Mouse (Mus musculus): ENCODE results near the gene Cpm.
"Not testable (repeated sequence)": the region's sequence is repeated elsewhere in the genome, so short reads cannot be mapped to it uniquely, and the experiment has no call there.

The Cpm gene

DNA sequence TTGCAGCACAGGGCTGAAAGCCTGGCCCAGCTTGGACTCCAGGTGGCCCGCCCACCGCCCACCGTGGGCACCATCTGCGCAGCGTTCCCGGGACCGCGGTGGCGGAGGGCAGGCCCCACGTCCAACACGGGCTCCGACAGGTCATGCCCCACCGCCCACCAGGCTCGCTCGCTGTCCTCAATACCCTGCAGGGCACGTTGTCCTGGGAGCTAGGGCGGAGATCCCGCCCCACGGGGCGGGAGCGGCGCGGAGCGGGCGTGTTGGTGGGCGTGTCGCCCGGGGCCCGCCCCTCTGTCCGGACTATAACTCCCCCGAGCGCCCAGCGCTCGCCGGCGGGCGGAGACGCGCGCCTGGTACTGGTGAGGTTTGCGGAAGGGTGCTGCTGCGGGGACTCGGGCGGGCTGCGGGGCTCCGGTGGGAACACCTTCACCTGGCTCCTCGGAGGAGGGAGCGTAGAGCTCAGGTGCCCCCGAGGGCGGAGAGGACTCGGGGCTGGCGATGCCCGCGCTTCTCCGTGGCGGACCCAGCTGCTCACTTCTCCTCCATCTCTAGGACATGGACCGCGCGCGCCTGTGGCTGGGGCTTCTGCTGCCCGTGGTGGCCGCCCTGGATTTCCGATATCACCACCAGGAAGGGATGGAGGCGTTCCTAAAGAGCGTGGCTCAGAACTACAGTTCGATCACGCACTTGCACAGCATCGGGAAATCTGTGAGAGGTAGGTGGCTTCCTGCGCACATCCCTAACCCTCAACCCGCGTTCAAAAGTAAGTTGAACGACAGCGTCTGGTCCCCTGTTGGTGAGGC, at the start of gene Cpm:
TSS of gene Cpm (plus strand) at position 332 of the 803 bp plus-strand sequence.
- peak in 1 of 2 experiments; percentile 20 for DNase-seq

DNA sequence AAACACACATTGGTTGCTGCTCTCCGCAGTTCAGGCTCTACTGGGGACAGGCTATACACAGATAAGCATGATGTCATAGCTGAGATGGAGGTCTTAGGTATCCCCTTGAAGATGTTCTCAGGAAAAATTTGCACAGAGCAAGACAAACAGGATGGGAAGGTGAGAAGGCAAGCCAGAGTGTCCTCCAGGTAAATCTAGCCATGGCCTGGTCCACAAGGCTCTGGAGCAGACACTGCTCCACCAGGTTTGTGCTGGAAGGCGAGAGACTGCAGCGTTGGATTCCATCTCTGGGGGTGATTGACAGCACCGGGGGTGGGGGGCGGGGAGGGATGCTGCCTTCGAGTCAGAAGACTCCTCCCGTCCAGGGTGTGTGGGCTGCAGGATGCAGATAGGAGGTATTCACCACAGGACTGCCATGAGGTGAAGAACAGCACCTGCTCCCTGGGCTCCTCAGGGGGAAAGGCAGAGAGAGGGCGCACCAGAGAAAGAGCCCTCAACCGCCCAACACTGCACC, 49.5 kb upstream of the Cpm start:
- DNase-seq, result no peak

DNA sequence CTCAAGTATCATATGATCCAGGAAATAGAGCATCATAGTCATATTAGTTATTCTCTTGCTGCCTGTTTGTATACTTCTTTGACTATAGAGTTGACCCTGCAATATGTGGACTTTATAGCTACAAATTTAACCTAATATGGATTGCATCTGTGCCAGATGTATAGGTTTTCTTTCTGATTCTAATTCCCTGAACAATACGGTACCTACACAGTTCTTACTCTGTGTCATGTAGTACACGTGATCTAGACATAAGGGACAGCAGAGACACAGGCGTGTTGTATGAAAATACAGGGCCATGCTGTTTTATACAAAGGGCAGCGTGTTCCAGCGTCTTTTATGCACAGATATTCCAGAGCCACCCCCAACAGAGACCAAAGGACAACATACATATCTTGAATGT, 48.9 kb upstream of the Cpm start:
- DNase-seq, result no peak

DNA sequence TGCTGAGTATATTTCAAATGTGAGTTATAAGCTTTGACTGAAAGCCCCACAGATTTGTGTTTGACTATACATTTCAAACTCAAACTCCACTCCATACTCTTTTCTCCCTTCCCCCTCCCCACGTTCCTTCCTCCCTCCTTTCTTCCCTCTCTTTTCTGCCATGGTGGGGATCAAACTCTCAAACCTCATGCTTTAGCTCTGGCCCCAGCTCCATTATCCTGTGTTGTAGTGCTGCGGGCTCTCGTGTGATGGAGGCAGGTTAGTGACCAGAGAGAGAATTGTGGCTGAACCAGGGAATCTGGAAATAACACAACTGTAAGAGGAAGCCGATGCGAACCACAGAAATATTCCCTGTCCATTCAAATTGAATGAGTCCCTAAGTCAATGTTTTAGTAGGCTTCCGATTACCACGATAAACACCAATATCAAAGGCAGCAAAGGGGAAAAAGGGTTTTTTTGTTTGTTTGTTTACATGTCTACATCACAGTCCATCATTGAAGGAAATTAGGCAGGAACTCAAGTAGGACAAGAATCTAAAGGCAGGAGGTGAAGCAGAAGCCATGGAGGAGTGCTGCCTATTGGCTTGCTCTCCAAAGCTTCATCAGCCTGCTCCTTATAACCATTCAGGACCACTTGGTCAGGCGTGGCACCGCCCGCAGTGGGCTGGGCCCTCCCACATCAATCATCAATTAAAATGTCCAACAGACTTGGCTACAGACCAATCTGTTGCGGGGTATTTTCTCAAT, 48.1 kb upstream of the Cpm start:
- no peak for DNase-seq

DNA sequence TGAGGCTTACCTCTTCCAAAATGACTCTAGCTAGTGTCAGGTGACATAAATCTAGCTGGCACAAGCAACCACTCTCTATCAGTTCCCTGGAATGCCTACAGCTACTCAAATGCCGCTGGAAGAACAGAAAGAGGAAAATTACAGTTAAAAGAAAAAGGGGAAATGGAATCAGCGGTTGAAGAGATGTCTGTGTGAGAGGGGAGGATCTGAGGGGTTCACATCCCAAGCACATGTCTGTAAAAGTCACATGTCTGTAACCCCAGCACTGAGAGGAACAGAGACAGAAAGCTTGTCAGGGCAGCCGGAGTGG, 47.6 kb upstream of the Cpm start:
- no peak for DNase-seq

DNA sequence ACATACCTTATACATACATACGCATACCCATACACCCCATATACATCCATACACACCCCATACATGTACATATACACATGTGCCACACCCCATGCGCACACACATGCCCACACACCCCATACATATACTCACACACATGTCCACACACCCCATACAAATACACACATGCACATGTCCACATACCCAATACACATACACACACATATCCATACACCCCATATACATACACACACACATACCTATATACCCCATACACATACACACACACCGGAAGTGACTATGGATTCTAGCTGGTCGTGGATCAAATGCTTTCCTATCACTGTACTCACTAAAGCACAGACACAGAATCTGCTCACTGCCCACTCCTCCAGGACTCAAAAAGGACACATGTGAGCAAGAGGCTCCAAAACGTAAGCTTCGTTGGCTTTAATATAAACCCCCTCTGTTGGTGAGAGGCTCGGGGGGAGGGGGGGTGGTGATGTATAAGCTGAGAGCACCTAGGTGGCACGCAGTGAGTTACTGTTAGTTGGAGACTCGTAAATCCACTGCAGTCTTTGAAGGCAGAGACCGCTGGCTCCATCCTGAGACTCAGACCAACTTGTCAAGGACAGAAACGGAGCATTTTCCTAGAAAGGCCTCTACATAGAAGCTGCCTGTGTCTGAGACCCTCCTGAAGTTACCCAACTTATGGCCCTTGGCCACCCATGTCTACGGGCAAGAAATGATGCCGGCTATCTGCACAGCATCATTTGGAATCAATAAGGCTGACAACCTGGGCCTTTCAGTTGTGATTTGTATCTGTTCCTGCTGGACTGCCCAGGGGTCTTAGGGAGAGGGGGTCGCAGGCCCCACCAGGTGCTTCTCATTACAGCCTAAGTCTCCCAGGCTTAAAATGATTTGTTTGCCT, 45.9 kb upstream of the Cpm start:
- DNase-seq, result no peak

DNA sequence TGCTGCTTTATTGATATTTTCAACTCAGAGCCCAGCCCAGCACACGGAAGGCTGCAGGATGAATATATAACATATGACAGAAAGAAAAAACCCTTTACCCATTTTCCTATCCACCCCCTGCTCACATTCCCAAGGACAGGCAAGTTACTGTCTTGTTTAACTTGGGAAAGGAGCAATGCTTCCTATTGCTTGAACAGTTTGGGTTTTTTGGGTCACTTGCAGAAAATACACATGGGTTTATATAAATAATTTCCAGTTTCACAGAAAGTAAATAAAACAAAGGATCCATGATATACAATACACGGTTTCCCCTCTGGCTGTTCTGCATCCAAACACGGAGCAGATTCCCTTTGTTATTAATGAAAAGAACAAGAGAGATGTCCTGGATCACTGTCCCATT, 45.2 kb upstream of the Cpm start:
- DNase-seq, result no peak

DNA sequence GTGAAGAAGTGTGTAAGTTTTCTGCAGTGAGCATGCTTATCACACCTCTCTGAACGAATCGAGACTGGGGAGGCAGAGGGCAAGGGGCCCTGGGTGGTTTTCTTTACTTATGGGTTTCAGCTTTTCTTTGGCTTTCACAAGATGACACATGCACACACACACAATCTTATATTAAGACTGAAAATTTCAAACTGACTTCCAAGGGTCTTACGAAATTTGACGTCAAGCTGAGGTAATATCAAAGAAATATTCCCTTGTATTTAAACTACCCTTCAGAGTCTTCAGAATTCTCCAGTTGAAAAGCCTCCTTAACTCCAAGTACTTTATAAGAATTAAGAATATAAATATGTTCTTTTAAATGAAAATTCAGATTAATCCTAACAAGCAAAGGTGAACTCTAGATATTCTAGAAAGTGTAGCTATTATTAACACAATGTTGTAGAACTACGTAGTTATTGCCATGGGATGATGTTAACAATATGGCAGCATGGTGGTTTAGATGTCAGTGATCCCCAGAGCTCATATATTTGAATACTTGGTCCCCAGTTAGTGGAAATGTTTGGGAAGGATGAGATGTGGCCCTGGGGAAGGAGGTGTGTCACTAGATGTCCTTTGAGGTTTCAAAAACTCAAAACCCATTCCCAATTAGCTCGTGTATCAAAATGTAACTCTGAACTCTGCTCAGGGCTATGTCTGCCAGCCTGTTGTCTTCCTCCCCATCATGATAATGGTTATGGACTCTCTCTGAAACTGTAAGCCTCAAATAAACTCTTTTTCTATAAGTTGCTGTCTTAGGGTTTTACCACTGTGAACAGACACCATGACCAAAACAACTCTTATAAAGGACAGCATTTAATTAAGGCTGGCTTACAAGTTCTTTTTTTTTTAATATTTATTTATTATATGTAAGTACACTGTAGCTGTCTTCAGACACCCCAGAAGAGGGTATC, 44.5 kb upstream of the Cpm start:
- DNase-seq, result no peak

DNA sequence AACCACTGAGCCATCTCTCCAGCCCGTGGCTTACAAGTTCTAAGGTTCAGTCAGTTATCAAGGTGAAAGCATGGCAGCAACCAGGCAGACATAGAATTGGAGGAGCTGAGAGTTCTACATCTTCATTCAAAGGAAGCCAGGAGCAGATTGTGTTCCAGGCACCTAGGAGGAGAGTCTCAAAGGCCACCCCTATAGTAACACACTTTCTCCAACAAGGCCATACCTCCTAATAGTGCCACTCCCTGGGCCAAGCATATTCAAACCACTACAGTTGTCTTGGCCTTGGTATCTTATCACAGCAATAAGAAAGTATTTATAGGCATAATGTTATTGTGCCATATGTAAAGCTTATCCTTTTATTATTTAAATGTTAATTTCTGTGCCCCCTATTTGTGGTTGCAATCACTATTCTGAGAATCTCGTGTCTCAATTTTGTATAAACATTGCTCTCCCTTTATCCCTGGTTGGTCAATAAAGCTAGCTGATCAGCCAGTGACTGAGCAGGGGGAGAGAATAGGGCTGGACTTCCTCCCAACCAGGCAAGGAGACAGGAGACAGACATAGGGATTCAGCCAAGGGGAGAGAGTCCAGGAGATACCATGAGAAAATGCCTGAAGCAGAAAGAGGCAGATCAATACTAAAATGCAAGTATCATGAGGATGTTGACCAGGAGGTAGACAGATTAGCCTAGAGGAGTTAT, 43.5 kb upstream of the Cpm start:
- DNase-seq, result no peak

DNA sequence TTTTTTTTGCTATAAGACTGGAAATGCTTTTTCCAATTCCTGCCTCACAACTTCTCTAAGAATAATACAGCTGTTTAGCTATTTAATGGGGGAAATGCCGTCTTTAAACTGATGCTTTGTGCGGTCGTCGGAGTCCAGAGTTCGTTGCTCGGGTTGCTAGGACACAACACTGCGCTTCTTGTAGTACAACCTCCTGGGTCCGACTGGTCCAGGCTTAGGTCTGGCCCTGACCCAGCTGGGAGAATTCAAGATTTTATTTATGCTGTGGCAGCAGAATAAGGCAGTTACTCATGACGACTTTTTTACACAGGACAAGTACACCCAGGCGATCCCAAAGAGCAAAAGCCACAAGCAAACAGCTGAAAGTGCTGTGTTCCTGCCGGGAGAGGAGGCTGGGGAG, 42.4 kb upstream of the Cpm start:
- DNase-seq, result no peak

DNA sequence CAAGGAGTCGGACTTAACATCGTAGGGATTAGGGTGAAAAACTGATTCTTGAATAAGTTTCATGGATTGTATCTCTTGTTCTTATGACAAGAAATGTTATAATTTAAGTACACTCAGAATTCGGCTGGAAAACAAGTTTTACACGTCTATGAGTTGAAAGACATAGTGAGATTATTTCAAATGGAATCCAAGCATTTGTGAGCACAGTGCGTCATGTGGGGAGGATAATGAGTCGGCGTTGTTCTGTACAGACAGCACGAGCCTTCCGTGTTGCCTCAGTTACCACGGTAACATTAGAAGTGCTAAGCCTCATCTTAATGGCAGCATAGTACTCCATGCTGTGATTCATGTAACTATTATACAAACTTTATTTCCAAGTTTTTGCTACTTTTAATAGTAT, 42.0 kb upstream of the Cpm start:
- DNase-seq, result no peak

DNA sequence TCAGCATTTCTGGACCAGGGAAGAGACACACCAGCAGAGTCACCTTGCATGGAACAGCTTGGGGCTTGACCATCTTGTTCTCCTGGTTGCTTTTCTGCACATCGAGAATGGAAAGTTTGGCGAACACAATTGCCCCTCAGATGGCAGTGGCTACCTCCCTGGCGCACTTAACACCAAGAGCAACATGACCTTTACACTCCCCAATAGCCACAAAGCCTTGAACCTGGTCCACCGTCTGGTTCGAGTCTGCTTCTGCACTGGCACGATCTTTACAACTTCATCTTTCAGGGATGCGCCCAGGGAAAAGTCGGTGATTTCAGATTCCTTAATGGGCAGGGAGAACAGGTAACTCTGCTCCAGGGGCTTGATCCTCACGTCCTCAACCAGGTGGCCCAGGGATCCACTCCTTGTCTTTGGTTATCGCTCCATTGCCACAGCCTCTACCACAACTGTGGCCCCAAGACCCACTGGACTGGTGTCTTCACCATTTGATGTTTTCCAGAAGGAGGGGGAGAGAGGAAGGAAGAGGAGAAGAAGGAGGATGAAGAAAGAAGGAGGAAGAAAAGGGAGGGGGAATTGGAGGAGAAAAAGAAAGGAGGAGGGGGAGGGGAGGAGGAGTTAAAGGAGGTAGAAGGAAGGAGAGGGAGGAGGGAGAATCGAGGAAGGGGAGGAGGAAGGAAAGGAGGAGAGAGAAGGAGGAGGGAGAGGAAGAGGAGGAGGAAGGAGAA, 40.7 kb upstream of the Cpm start:
- DNase-seq, result not testable (repeated sequence)

DNA sequence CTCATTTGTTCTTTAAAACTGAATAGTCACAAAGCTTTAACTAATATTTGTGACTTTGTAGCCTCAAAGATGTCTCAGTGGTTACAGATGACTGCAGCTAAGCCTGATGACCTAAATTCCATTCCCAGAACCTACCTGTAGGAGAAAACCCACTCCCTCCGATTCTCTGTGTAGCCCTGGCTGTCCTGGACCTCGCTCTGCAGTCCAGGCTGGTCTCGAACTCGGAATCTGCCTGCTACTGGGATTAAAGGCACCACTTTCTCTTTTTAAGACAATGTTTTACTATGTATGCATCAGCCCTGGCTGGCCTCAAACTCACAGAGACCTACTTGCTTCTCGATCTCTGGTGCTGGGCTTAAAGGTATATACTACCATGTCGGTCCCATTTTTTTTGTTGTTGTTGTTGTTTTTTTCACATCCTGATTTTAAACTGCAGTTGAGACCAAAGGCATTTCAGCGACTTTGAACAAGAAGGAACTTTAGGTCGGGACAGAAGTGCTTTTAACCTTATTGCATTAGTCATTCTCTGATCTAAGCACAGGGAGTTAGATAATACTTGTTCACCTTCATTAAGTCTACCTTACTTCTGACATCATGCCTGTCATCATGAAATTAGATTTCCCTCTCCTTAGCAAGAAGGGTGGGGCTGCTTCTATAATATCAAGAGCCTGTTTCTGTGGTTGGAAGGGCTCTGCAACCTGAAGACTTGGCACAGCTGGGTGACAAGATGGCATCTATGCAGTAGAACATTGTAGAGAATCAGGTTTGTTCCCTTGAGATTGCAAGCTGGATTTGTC, 40.0 kb upstream of the Cpm start:
- DNase-seq, result no peak

DNA sequence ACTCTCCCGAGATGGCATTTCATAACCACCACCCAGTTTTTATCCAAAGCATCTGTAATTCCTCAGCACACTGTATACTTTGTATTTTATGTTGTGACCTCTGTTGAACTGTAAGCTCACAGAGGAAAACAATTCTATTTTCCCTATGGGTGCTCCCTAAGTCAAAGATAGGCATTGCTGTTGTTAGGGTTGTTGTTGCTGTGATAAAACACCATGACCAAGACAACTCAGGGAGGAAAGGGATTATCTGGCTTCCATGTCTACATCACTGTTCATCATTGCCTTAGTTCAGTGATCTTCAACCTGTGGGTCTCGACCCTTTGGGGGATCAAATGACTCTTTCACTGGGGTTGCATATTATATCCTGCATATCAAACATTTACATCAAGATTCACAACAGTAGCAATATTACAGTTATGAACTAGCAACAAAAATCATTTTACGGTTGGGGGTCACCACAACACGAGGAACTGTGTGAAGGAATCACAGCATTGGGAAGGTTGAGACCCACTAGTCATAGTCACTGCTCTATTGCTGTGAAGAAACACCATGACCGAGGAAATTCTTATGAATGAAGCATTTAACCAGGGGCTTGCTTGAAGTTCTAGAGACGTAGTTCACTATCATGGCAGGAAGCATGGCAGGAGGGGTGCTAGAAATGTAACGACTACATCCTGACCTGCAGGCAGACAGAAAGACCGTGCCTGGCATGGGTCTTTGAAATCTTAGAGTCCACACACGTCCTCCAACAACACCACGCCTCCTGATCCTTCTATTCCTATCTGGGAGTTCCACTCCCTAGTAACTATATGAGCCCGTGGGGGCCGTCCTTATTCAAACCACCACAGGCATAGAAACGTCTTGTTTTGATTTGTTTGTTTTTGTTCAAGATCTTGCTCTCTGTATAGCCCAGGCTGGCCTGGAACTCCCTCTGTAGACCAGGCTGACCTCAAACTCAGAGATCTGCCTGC, 38.7 kb upstream of the Cpm start:
- DNase-seq, result no peak

DNA sequence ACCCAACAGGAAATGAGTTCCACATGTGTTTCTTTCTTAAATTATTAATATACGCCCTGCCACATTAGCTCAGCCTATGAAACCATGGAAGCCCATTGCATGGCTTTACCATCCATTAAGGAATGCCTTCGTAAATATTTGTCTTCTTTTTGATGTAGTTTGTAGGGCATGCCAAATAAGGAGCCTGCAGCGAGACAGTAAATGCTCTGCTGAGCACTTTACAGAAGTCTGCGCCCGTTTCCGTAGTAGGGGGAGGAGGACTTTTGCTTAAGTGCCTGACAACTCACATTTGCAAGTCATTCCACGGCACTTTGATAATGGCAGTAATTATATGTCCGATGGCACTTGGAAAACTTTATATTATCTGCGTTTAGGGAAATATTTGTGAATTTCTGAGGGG, 37.5 kb upstream of the Cpm start:
- DNase-seq, result no peak

DNA sequence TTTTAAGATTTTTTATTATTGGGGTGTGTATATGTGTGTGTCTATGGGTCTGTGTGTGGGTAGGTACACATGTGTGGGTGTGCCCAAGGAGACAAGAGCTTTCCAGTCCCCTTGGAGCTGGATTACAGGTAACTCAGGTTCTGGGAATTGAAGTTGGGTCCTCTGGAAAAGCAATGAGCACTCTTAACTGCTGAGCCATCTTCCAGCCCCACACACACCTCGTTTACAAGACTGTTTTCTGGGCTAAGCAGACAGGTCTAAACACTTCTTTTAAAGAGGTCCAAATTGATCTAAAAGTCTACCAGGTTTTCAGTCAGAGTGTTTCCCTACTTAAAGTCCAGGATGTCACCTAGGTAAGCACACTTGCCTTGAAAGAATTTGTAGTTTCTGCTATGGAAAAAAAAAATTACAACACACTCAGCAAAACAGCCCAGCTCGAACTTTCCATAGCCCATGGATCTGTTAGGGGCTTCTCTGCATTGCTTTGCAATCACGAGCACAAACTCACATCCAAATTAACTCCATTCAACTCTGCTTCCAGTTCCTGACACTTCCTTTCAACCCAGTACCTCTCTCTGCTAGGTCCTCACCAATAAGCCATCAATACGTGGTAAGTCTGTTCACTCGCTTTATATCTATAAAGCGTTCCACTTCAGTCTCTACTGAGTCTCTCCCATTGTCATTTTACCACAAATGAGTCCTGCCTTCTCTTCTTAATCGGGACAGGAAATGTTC, 36.8 kb upstream of the Cpm start:
- no peak for DNase-seq

DNA sequence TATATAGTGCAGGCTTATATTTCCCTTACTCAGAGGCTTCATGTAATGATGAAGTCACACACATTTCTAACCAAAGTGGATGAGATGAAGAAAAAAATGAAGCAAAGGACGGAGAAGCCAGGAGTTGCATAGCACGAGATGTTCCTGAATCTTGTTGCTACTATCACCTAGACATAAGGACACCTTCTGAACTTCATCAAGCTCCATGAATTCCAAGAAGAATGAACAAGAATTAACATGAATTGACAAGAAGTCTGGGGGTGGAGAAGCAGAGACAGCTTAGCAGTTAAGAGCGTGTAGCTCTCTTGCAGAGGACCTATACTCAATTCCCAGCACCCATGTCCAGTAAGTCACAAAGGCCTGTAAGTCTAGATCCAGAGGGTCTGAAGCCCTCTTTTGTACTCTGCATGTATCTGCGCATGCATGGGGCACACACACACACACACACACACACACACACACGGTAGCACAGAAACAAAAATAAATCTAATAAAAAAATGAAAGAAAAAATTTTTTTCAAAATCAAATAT, 36.2 kb upstream of the Cpm start:
- DNase-seq, result no peak

DNA sequence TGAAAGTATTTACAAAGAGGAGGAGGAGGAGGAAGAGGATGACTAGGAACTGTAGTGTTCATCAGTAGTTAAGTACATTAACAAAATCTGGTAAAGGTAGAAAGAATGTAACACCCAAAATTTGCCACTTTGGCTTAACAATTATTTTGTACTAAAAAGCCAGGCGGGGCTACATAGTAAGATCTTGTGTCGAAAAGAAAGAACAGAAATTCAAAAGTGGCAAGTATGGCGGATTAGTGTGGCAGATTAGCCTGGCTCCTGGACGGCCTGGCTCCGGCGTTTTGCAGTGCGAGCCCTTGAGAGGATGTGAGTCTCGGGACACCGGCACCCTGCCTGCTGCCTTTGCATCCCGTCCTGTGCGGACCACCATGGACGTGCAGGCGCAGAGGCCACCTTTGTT, 35.4 kb upstream of the Cpm start:
- DNase-seq, result no peak

All from cerebellum, adult 18-20 months (tissue).